Mouse (Mus musculus) small intestine, adult 2 months (tissue): ENCODE results near the gene Pdilt.

Experiments
- CTCF ChIP-seq: fragments of 200-500 bp; IDR thresholded peaks from 2 replicates; pipeline ENCODE4 v1.5.1; 2012; ENCODE audit warnings: low read depth, mild to moderate bottlenecking, control low read depth, inconsistent platforms, low read length, moderate library complexity, mixed read lengths; ENCODE audit not compliant: insufficient replicate concordance, insufficient read length; ENCODE audit errors: extremely low read depth
- POLR2A ChIP-seq: fragments of 200-500 bp; IDR thresholded peaks from 2 replicates; pipeline ENCODE4 v1.6.1; 2012; ENCODE audit warnings: low read depth, mild to moderate bottlenecking, control low read depth, inconsistent platforms, low read length, moderate library complexity

DNA sequence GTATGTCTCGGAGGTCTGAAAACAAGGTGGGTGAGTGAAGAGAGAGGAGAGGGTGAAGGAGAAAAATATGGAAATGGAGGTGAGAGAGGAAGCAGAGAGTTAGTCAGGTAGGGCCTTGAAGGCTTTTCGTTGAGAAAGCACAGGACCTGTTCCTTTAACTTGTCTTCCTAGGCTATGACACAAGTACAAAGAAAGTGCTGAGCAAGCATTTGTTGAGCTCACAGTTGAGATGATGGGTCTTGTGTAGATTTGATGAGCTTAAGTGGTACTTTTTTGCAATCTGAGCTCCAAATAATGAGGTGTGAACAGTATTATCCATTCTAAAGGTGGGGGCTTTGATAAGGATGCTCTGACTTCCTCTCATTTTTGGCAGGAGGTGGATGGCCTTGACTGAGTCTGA, 11.1 kb upstream of the Pdilt start:
- TF ChIP-seq POLR2A (no peak), CTCF (no peak)
